25 mouse cellular contexts compared by ENCODE assay signal in the genomic region with DNA sequence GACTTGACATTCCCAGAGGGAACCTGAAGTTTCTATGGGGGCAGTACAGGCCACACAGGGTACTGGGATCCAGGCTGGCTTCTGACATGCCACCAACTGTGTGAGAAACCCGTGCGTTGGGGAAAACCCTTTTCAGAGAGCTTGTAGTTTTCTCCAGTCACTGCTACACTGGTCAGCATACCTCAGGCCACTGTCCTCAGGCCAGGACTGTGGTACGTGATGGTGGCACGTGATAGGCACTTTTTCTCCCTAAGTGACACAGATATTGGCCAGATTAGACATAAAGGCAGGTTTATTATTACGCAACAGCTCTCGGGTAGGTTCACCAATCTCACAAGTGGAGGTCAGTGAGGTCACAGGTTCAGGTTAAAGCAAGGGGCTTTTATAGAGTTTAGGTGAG. TPM values are rescaled to one million over a fixed set of nuclear protein-coding genes. Genes with fewer than 3 reads are reported as not detected.
A peak's percentile ranks its signal among the peaks of the same experiment; 100 is the strongest.
DNase-seq lines count a peak whose midpoint lies in the region; ATAC-seq lines count a peak whose summit lies in the region.
"Had no signal": no experiment of that assay in that cellular context is flagged by ENCODE, and none has a peak within 500 bp of the region (broad histone marks: within the 10 kb centered on the region; RNA-seq: fewer than 3 reads in every experiment).

No protein-coding gene starts in this region.

- H3K9ac ChIP-seq in forebrain, embryonic 12.5 days: no peak overlapping the region
- no peak overlapping the region for H3K9ac ChIP-seq in forebrain, embryonic 16.5 days (replicated peaks; ENCODE audit: low read depth, low read length)
- H3K9ac ChIP-seq in hindbrain, embryonic 15.5 days: no peak overlapping the region
- no peak overlapping the region for H3K9ac ChIP-seq in midbrain, embryonic 14.5 days (replicated peaks; ENCODE audit: low read length)
- H3K9ac ChIP-seq: embryonic facial prominence, embryonic 12.5 days; limb, embryonic 12.5 days; liver, embryonic 14.5 days; lung, embryonic 15.5 days; neural tube, embryonic 12.5 days had no signal

- H3K36me3 ChIP-seq in forebrain, embryonic 12.5 days (replicated peaks): no peaks in the 10 kb centered on the region
- H3K36me3 ChIP-seq in forebrain, embryonic 16.5 days (ENCODE audit: control insufficient read depth, insufficient read depth): no peaks in the 10 kb centered on the region
- no peaks in the 10 kb centered on the region for H3K36me3 ChIP-seq in hindbrain, embryonic 15.5 days
- no peaks in the 10 kb centered on the region for H3K36me3 ChIP-seq in midbrain, embryonic 14.5 days (ENCODE audit: control insufficient read depth, insufficient read depth, low read length)
- H3K36me3 ChIP-seq: embryonic facial prominence, embryonic 12.5 days; limb, embryonic 12.5 days; lung, embryonic 15.5 days; neural tube, embryonic 12.5 days had no signal

- peaks cover 63% of the 10 kb centered on the region for H3K4me1 ChIP-seq in forebrain, embryonic 12.5 days
- H3K4me1 ChIP-seq in forebrain, embryonic 16.5 days (replicated peaks; ENCODE audit: control insufficient read depth, insufficient read depth, low read length): peaks cover 56% of the 10 kb centered on the region
- H3K4me1 ChIP-seq in hindbrain, embryonic 15.5 days (replicated peaks): peaks cover 50% of the 10 kb centered on the region
- peaks cover 58% of the 10 kb centered on the region for H3K4me1 ChIP-seq in midbrain, embryonic 14.5 days (ENCODE audit: control insufficient read depth, insufficient read depth, low read length)

- H3K4me3 ChIP-seq in forebrain, embryonic 12.5 days (replicated peaks): no peak overlapping the region
- no peak overlapping the region for H3K4me3 ChIP-seq in forebrain, embryonic 16.5 days (replicated peaks; ENCODE audit: low read length)
- H3K4me3 ChIP-seq in hindbrain, embryonic 15.5 days: no peak overlapping the region
- H3K4me3 ChIP-seq in midbrain, embryonic 14.5 days (replicated peaks; ENCODE audit: low read depth, low read length): no peak overlapping the region
- H3K4me3 ChIP-seq: embryonic facial prominence, embryonic 12.5 days; left cerebral cortex, adult 2 months; limb, embryonic 12.5 days; lung, embryonic 15.5 days; neural tube, embryonic 12.5 days had no signal

- no peaks in the 10 kb centered on the region for H3K9me3 ChIP-seq in forebrain, embryonic 12.5 days
- H3K9me3 ChIP-seq in forebrain, embryonic 16.5 days (ENCODE audit: control insufficient read depth, low read length): no peaks in the 10 kb centered on the region
- no peaks in the 10 kb centered on the region for H3K9me3 ChIP-seq in hindbrain, embryonic 15.5 days
- H3K9me3 ChIP-seq in midbrain, embryonic 14.5 days (ENCODE audit: control insufficient read depth, low read length): no peaks in the 10 kb centered on the region
- H3K9me3 ChIP-seq: embryonic facial prominence, embryonic 12.5 days; limb, embryonic 12.5 days; lung, embryonic 15.5 days; neural tube, embryonic 12.5 days had no signal

- no peak for ATAC-seq in forebrain, embryonic 12.5 days (ENCODE audit: low FRiP score)
- ATAC-seq in forebrain, embryonic 16.5 days: no peak
- no peak for ATAC-seq in hindbrain, embryonic 15.5 days (ENCODE audit: low FRiP score, low read depth)
- no peak for ATAC-seq in midbrain, embryonic 14.5 days (ENCODE audit: low FRiP score, low TSS enrichment)
- ATAC-seq: Patski had no signal

- DNase-seq in midbrain, embryonic 14.5 days: no peak
- no peak for DNase-seq in kidney, adult 11 months
- no peak for DNase-seq in kidney, postnatal 4 days
- DNase-seq in right cerebral cortex, postnatal 4 days: no peak
- DNase-seq in adrenal gland, adult 8-10 months: no peak
- DNase-seq: adrenal gland, postnatal 14 days; cerebellum, adult 11 months; cerebellum, postnatal 10 days; heart, postnatal 10 days; kidney, adult 9 months; kidney, postnatal 36 days; layer of hippocampus, adult 9-11 months; thymus, postnatal 36 days had no signal

- WGBS in forebrain, embryonic 12.5 days: 77% methylated on average over 6 of the region's 6 CpGs
- WGBS in forebrain, embryonic 16.5 days: 77% methylated on average over 6 of the region's 6 CpGs
- 66% methylated on average over 6 of the region's 6 CpGs for WGBS in hindbrain, embryonic 15.5 days
- WGBS in midbrain, embryonic 14.5 days: 59% methylated on average over 6 of the region's 6 CpGs

- peak overlapping the region; percentile 82; the same call in 1 of the 2 replicates for H3K27ac ChIP-seq in forebrain, embryonic 12.5 days
- peak overlapping the region; percentile 8; the same call in 1 of the 2 replicates for H3K27ac ChIP-seq in forebrain, embryonic 16.5 days (ENCODE audit: low read length)
- 0 out of 2 replicates have a peak overlapping the region, but pooled peaks have one; percentile 71 for H3K27ac ChIP-seq in hindbrain, embryonic 15.5 days (replicated peaks)
- H3K27ac ChIP-seq in midbrain, embryonic 14.5 days (replicated peaks; ENCODE audit: low read depth, low read length): peak overlapping the region; percentile 85
- H3K27ac ChIP-seq: embryonic facial prominence, embryonic 12.5 days; left cerebral cortex, adult 2 months; limb, embryonic 12.5 days; liver, embryonic 14.5 days; lung, embryonic 15.5 days; macrophage; neural tube, embryonic 12.5 days had no signal

- no peak overlapping the region for H3K4me2 ChIP-seq in forebrain, embryonic 12.5 days
- H3K4me2 ChIP-seq in forebrain, embryonic 16.5 days (ENCODE audit: low read length): no peak overlapping the region
- peak overlapping the region; percentile 35; the same call in 1 of the 2 replicates for H3K4me2 ChIP-seq in hindbrain, embryonic 15.5 days
- H3K4me2 ChIP-seq in midbrain, embryonic 14.5 days (ENCODE audit: low read length): peak overlapping the region; percentile 37; the same call in 1 of the 2 replicates
- H3K4me2 ChIP-seq: embryonic facial prominence, embryonic 12.5 days; heart, embryonic 11.5 days; limb, embryonic 12.5 days; lung, embryonic 15.5 days had no signal

- H3K27me3 ChIP-seq in forebrain, embryonic 12.5 days: no peaks in the 10 kb centered on the region
- H3K27me3 ChIP-seq in forebrain, embryonic 16.5 days (replicated peaks; ENCODE audit: control insufficient read depth, insufficient read depth, low read length): no peaks in the 10 kb centered on the region
- no peaks in the 10 kb centered on the region for H3K27me3 ChIP-seq in hindbrain, embryonic 15.5 days
- H3K27me3 ChIP-seq in midbrain, embryonic 14.5 days (ENCODE audit: control insufficient read depth, insufficient read depth, low read length): no peaks in the 10 kb centered on the region
- H3K27me3 ChIP-seq: limb, embryonic 12.5 days; lung, embryonic 15.5 days; neural tube, embryonic 12.5 days; Patski had no signal

RNA-seq across cellular contexts. Expression of a gene that starts 41.6 kb away (rescaled TPM):
- polyA plus RNA-seq in forebrain, embryonic 12.5 days (2016; fragmentation: Nextera tagmentation; extraction: Ambion mirVana): 49.9 and 60.6 TPM in 2 replicates
- 56.9 and 70.0 TPM in 2 replicates for polyA plus RNA-seq in forebrain, embryonic 16.5 days (2015; fragmentation: Nextera tagmentation; extraction: Ambion mirVana)
- polyA plus RNA-seq in hindbrain, embryonic 15.5 days (2015; fragmentation: Nextera tagmentation; extraction: Ambion mirVana): 81.7 and 94.2 TPM in 2 replicates
- 50.0 and 77.0 TPM in 2 replicates for polyA plus RNA-seq in midbrain, embryonic 14.5 days (2014; fragmentation: Nextera tagmentation; extraction: Ambion mirVana)
- total RNA-seq in adrenal gland, adult 8-10 months (2022): 100 to 1,000 TPM; 122 to 168 (median 148) TPM

RNA-seq across cellular contexts. Expression of a gene that starts 45.1 kb away (rescaled TPM):
- 200 and 211 TPM in 2 replicates for polyA plus RNA-seq in forebrain, embryonic 12.5 days (2016; fragmentation: Nextera tagmentation; extraction: Ambion mirVana)
- polyA plus RNA-seq in forebrain, embryonic 16.5 days (2015; fragmentation: Nextera tagmentation; extraction: Ambion mirVana): 60.2 and 64.6 TPM in 2 replicates
- polyA plus RNA-seq in hindbrain, embryonic 15.5 days (2015; fragmentation: Nextera tagmentation; extraction: Ambion mirVana): 34.0 and 36.2 TPM in 2 replicates
- polyA plus RNA-seq in midbrain, embryonic 14.5 days (2014; fragmentation: Nextera tagmentation; extraction: Ambion mirVana): 22.2 and 39.0 TPM in 2 replicates
- 10 to 100 TPM; 26.9 to 51.6 (median 35.2) TPM for total RNA-seq in adrenal gland, adult 8-10 months (2022)

Comparison
In these comparisons a context has a peak if more than half of its experiments do, and no peak if none do; other contexts are left out.
1. H3K27ac ChIP-seq: peak in every context shown above with its lines; median percentile 85 in midbrain, embryonic 14.5 days; 82 in forebrain, embryonic 12.5 days; 71 in hindbrain, embryonic 15.5 days; 8 in forebrain, embryonic 16.5 days.
2. H3K4me2 ChIP-seq: peak in hindbrain, embryonic 15.5 days (single experiment) and midbrain, embryonic 14.5 days (single experiment); none in forebrain, embryonic 12.5 days (single experiment) and forebrain, embryonic 16.5 days (single experiment).